Mouse (Mus musculus) small intestine, adult 2 months (tissue): ENCODE measurements around the gene Zfp931. TPM values are rescaled to one million over a fixed set of nuclear protein-coding genes. Genes with fewer than 3 reads are reported as not detected.

ENCODE experiments used
- H3K27ac ChIP-seq: fragments of 200-500 bp; 2 replicates; pipeline ENCODE4 v1.5.1; 2012; ENCODE audit warnings: low read depth, low read length, control low read depth, inconsistent platforms; ENCODE audit not compliant: insufficient read depth
- H3K27me3 ChIP-seq: fragments of 200-500 bp; 2 replicates; pipeline ENCODE4 v1.6.1; 2012; ENCODE audit warnings: mild to moderate bottlenecking, moderate library complexity, low read length, inconsistent platforms; ENCODE audit not compliant: control insufficient read depth, insufficient read depth
- H3K36me3 ChIP-seq: fragments of 200-500 bp; 2 replicates; pipeline ENCODE4 v1.6.1; 2012; ENCODE audit warnings: mild to moderate bottlenecking, low read length, control low read depth, inconsistent platforms; ENCODE audit not compliant: control insufficient read depth, insufficient read depth
- H3K4me1 ChIP-seq: fragments of 200-500 bp; 2 replicates; pipeline ENCODE4 v1.6.1; 2012; ENCODE audit warnings: low read length, inconsistent platforms, mixed read lengths; ENCODE audit not compliant: control insufficient read depth, insufficient read depth, insufficient read length
- H3K4me3 ChIP-seq: fragments of 200-500 bp; 2 replicates; pipeline ENCODE4 v1.5.1; 2012; ENCODE audit warnings: low read depth, mild to moderate bottlenecking, control low read depth, inconsistent platforms, low read length, moderate library complexity
- CTCF ChIP-seq: fragments of 200-500 bp; IDR thresholded peaks from 2 replicates; pipeline ENCODE4 v1.5.1; 2012; ENCODE audit warnings: low read depth, mild to moderate bottlenecking, control low read depth, inconsistent platforms, low read length, moderate library complexity, mixed read lengths; ENCODE audit not compliant: insufficient replicate concordance, insufficient read length; ENCODE audit errors: extremely low read depth
- POLR2A ChIP-seq: fragments of 200-500 bp; IDR thresholded peaks from 2 replicates; pipeline ENCODE4 v1.6.1; 2012; ENCODE audit warnings: low read depth, mild to moderate bottlenecking, control low read depth, inconsistent platforms, low read length, moderate library complexity
- WGBS: fragments of 180-500 bp; shearing (Covaris S2); methylation state at CpG from one replicate; pipeline ENCODE4 v1.1.7; 2018; 5-methylcytosine and 5-hydroxymethylcytosine counted together
- polyA plus RNA-seq: library from polyadenylated mRNA; depleted of rRNA; stranded (reverse); fragments of >200 nt; gene quantifications from 2 replicates; pipeline ENCODE4 v1.2.3, GENCODE M21; 2012

Zfp931 gene
- polyA plus RNA-seq, 1 experiment, result 0.10 TPM

DNA sequence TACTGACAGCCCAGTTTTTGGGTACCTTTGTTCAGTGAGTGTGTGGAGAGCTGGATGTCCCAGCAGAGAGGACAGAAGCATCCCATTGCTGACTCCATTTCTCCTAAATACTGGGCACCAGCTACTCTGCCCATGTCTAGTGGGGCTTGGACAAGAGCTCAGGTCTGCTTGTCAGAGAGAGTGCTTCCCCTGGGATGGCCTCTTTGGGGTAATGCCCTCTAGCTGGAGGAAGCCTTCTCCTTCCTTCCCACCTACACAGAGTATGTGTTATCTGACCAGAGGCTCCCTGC, 42.0 kb upstream of the Zfp931 start:
- no peak overlapping the region for H3K4me3 ChIP-seq
- no peaks in the 10 kb centered on the region for H3K36me3 ChIP-seq
- TF ChIP-seq POLR2A (no peak), CTCF (no peak)
- H3K4me1 ChIP-seq, result 0 out of 2 replicates have a peak, but pooled peaks cover 2% of the 10 kb centered on the region
- H3K27me3 ChIP-seq, result 0 out of 2 replicates have a peak, but pooled peaks cover 10% of the 10 kb centered on the region
- H3K27ac ChIP-seq, result no peak overlapping the region

DNA sequence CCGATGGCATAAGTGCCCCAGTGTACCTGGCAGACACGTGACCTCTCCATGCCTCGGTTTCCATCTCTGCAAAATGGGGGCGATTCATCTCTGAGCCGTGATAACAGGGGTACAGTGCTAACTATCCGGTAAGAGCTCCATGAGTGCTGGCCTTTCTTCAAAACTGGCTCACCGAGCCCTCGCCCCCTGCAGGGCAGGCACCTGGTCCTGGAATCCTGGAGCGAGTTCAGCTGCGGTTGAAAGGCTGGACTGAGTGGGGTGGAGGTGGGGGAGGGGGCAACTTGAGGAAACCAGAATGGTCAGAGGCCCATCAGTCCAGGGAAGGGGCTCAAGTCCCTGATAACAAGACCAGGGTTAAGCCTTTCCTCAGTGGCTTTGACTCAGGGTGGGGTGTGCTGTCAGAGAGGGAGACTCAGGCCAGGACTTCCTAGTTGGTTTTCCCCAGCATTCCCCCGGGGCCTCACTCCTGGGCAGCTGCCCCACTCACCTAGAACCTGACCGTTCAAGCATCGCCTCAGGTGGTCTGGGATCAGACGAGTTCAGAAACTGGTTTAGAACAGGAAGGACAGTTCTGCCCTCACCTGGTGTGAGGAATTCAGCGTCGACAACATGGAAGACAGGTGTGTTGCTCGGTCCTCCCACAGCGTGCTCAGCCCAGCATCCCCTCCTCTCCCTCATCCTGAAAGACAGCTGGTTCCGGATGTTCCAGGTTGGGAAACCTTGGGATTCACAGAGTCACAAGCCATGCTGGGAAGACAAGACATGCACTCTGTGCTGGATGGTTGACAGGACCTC, 41.5 kb upstream of the Zfp931 start:
- Histone ChIP-seq H3K4me1 (0 out of 2 replicates have a peak, but pooled peaks cover 2% of the 10 kb centered on the region), H3K27me3 (0 out of 2 replicates have a peak, but pooled peaks cover 10% of the 10 kb centered on the region), H3K36me3 (no peaks in the 10 kb centered on the region), H3K4me3 (no peak overlapping the region), H3K27ac (no peak overlapping the region)
- TF ChIP-seq POLR2A (no peak), CTCF (no peak)
- WGBS, result 21% methylated on average over 19 of the region's 19 CpGs

DNA sequence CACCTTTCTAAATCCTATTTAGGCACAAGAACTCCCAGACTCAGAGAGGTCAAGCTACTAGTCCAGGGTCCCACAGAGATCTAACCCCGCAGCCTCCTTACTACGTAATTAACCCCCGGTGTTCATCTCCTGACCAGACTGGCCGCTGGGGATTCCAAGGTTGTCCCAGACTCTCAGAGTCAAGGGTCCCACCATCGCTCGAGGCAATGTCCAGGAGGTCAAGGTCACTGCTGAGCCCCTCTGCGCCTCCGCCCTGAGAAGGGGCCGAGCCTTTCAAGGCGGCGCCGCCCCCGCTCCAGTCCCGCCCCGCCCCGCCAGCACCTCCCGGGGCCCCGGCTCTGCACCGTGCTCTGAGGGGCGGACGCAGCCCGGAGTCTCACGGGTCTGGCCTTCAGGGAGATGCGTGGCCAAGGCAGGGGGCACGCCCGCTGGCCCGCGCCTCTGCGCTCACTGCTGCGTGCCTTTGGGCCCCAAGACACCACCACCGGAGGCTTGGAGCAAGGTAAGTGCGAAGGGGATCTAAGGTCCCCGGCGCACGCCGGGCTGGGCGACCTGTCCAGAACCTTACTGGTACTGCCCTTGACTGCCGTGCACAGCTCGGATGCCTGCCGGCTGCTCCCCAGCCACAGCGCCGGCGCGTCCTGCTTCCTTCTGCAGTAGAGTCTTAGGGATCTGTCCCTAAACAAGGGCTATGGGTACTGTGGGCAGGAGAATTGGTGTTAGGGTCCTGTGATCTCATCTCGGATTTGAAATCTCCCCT, 40.7 kb upstream of the Zfp931 start, which contains the start of gene Phactr3:
Gene Phactr3, plus strand, starts transcription at position 175 of the 760 bp plus-strand sequence.
- Histone ChIP-seq H3K27ac (no peak within 1 kb of the TSS), H3K36me3 (no peaks in the 10 kb centered on the region), H3K4me3 (peak within 1 kb of the TSS; percentile 26; the same call in 1 of the 2 replicates), H3K4me1 (0 out of 2 replicates have a peak, but pooled peaks cover 2% of the 10 kb centered on the region), H3K27me3 (0 out of 2 replicates have a peak, but pooled peaks cover 10% of the 10 kb centered on the region)
- WGBS, result 3% methylated on average over 45 of the region's 45 CpGs
- TF ChIP-seq POLR2A (no peak), CTCF (no peak)

DNA sequence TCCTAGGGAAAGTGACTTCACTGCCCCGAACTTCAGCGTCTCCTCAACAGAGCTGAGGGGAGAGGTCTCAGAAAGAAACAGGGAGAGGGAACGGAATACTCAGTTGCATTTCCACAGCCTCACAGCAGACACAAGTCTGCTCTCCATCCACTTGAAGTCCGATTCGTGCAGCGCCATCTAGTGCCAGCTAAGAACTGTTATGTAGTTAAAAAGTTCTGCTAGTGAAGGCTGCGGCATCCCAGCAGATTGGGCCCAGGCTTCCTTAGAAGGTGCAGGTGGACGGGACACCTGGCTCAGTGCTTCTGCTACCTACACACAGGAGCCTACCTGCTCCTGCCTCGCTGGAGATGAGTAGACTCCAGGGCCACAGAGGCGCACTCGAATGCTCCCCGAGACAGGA, 39.7 kb upstream of the Zfp931 start:
- Histone ChIP-seq H3K36me3 (no peaks in the 10 kb centered on the region), H3K27me3 (0 out of 2 replicates have a peak, but pooled peaks cover 10% of the 10 kb centered on the region), H3K27ac (no peak overlapping the region), H3K4me1 (0 out of 2 replicates have a peak, but pooled peaks cover 2% of the 10 kb centered on the region), H3K4me3 (no peak overlapping the region)
- TF ChIP-seq POLR2A (no peak), CTCF (peak; percentile 40; the same call in 1 of the 2 replicates)
- 23% methylated on average over 12 of the region's 12 CpGs for WGBS

DNA sequence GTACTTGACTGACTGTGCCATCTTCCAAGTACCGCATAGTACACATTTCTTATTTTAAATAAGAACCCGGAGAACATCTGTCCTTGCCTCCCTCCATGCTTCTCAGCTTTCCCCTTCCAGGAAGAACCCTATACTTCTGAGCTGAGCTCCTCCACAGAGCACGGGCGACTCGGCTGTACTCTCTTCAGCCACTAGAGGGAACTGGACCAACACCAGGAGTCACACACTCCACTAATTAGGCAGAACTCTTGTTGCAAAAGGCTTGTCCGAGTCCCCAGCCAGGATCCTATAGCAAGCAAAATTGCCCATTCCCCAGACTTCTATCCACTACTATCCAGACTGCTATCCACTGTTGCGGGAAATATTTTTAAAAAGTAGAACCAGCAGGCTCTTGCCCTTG, 23.7 kb upstream of the Zfp931 start:
- Histone ChIP-seq H3K4me1 (no peaks in the 10 kb centered on the region), H3K27ac (no peak overlapping the region), H3K4me3 (no peak overlapping the region), H3K36me3 (no peaks in the 10 kb centered on the region), H3K27me3 (no peaks in the 10 kb centered on the region)
- TF ChIP-seq POLR2A (no peak), CTCF (peak; percentile 44; the same call in 1 of the 2 replicates)
- 12% methylated on average over 7 of the region's 7 CpGs for WGBS

DNA sequence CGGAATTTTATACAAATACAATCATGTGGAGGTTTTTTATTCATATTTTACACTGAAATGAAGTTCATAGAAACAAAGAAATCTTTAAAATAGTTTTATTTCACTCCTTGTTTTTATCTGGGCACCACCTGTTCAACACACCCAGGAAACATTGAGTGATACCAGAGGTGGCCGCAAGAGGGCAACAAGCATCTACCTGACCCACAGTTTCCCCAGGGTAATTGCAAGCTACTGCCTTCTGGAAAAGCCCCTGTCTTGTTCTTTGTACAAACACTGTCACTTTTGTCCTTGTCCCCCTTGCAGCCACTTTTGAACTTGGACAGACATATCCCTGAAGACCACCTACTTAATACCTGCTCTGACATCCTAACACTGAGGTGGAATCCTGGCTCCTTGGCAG, 19.7 kb upstream of the Zfp931 start:
- 8% methylated on average over 2 of the region's 2 CpGs for WGBS
- no peak overlapping the region for H3K27ac ChIP-seq
- H3K36me3 ChIP-seq, result no peaks in the 10 kb centered on the region
- no peak for TF ChIP-seq POLR2A
- TF ChIP-seq CTCF, result peak; percentile 64; the same call in 1 of the 2 replicates
- H3K4me1 ChIP-seq, result no peaks in the 10 kb centered on the region
- H3K27me3 ChIP-seq, result no peaks in the 10 kb centered on the region
- H3K4me3 ChIP-seq, result no peak overlapping the region

DNA sequence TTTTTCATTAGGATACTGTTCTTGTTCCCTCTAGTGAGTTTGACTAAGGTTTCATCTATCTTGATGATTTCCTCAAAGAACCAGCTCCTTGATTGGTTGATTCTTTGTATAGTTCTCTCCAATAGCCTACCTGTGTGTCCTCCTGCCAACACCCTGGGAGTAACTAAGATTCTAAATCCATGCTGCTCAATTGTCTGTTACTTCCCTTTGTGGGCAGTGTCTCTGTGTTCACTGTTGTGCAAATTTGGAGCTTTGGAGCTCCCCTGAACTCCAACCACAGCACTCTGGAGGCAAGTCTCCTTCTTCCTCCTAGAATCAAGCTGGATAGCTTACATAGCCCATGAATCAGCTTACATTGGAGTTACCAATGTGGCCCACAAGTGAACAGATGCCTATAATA, 11.3 kb upstream of the Zfp931 start:
- H3K27me3 ChIP-seq, result no peaks in the 10 kb centered on the region
- no peaks in the 10 kb centered on the region for H3K36me3 ChIP-seq
- no peak for TF ChIP-seq CTCF
- no peak for TF ChIP-seq POLR2A
- H3K4me3 ChIP-seq, result no peak overlapping the region
- no peaks in the 10 kb centered on the region for H3K4me1 ChIP-seq
- no peak overlapping the region for H3K27ac ChIP-seq
